Mouse (Mus musculus) stomach, embryonic 14.5 days (tissue): ENCODE measurements at regions not wholly inside any gene's neighbourhood (a gene's known extent, or its start where the extent isn't known, plus 50 kb on each side); places are given as distances from the start of the nearest gene placed in this dataset.

ENCODE experiments used
- ATAC-seq: fragments of 200-750 bp; cut with Nextera tagmentation; 2 replicates; pipeline ENCODE4 v1.8.0; 2017; ENCODE audit warnings: low read depth, moderate TSS enrichment; ENCODE audit not compliant: insufficient number of reproducible peaks, insufficient read depth, low FRiP score
- H3K27ac ChIP-seq: fragments of 300-500 bp; sonication (generic); 2 replicates; pipeline ENCODE4 v1.5.1; 2014; ENCODE audit warnings: mild to moderate bottlenecking, low read length, moderate library complexity, mixed read lengths
- H3K27me3 ChIP-seq: fragments of 300-500 bp; sonication (generic); 2 replicates; pipeline ENCODE4 v1.6.1; 2014; ENCODE audit warnings: low read length, control low read depth, mixed read lengths; ENCODE audit not compliant: control insufficient read depth, insufficient read depth
- H3K36me3 ChIP-seq: fragments of 300-500 bp; sonication (generic); 2 replicates; pipeline ENCODE4 v1.6.1; 2014; ENCODE audit warnings: mild to moderate bottlenecking, control low read depth, low read length, moderate library complexity, mixed read lengths; ENCODE audit not compliant: control insufficient read depth, insufficient read depth
- H3K4me1 ChIP-seq: fragments of 300-500 bp; sonication (generic); 2 replicates; pipeline ENCODE4 v1.6.1; 2014; ENCODE audit warnings: low read length, control low read depth, mixed read lengths; ENCODE audit not compliant: control insufficient read depth, insufficient read depth
- H3K4me2 ChIP-seq: fragments of 300-500 bp; sonication (generic); replicated peaks from 2 replicates; pipeline ENCODE4 v1.6.1; 2014; ENCODE audit warnings: low read depth, low read length, control low read depth
- H3K4me3 ChIP-seq: fragments of 300-500 bp; sonication (generic); 2 replicates; pipeline ENCODE4 v1.5.1; 2014; ENCODE audit warnings: low read depth, low read length, control low read depth
- H3K9ac ChIP-seq: fragments of 300-500 bp; sonication (generic); replicated peaks from 2 replicates; pipeline ENCODE4 v1.6.1; 2014; ENCODE audit warnings: low read depth, mild to moderate bottlenecking, control low read depth, low read length, moderate library complexity, mixed read lengths
- H3K9me3 ChIP-seq: fragments of 300-500 bp; sonication (generic); 2 replicates; pipeline ENCODE4 v1.6.1; 2016; ENCODE audit warnings: low read depth, low read length, control low read depth; ENCODE audit not compliant: control insufficient read depth
- WGBS: fragments of 180-500 bp; shearing (Covaris S2); extraction: QIAGEN DNeasy Blood & Tissue Kit; methylation state at CpG from one replicate; pipeline ENCODE4 v1.1.7; 2014; 5-methylcytosine and 5-hydroxymethylcytosine counted together

GRCm38 (mm10) chr8:116352635-116353034 is 152.1 kb upstream of the Dynlrb2 start:
- ATAC-seq = no peak
- no peak overlapping the region for H3K4me2 ChIP-seq
- H3K9me3 ChIP-seq = 0 out of 2 replicates have a peak, but pooled peaks cover 2% of the 10 kb centered on the region
- 94% methylated on average over 2 of the region's 2 CpGs for WGBS
- H3K27ac ChIP-seq = no peak overlapping the region
- no peak overlapping the region for H3K9ac ChIP-seq
- no peaks in the 10 kb centered on the region for H3K36me3 ChIP-seq
- H3K27me3 ChIP-seq = no peaks in the 10 kb centered on the region
- H3K4me1 ChIP-seq = no peaks in the 10 kb centered on the region
- H3K4me3 ChIP-seq = no peak overlapping the region

- H3K36me3 ChIP-seq = no peaks in the 10 kb centered on the region
- no peak overlapping the region for H3K9ac ChIP-seq
- no peak overlapping the region for H3K4me3 ChIP-seq
- WGBS = 81% methylated on average over 8 of the region's 8 CpGs
- no peaks in the 10 kb centered on the region for H3K27me3 ChIP-seq
- H3K4me1 ChIP-seq = no peaks in the 10 kb centered on the region
- no peak overlapping the region for H3K27ac ChIP-seq
- H3K9me3 ChIP-seq = 0 out of 2 replicates have a peak, but pooled peaks cover under 1% of the 10 kb centered on the region
- H3K4me2 ChIP-seq = no peak overlapping the region
- ATAC-seq = no peak
Observed at GRCm38 (mm10) chr8:116348971-116349370, 155.8 kb upstream of the Dynlrb2 start.

GRCm38 (mm10) chr8:116346990-116347389 is 157.8 kb upstream of the Dynlrb2 start:
- H3K9me3 ChIP-seq = no peaks in the 10 kb centered on the region
- H3K36me3 ChIP-seq = no peaks in the 10 kb centered on the region
- H3K9ac ChIP-seq = no peak overlapping the region
- 36% methylated on average over 5 of the region's 5 CpGs for WGBS
- H3K27me3 ChIP-seq = no peaks in the 10 kb centered on the region
- no peaks in the 10 kb centered on the region for H3K4me1 ChIP-seq
- no peak overlapping the region for H3K4me2 ChIP-seq
- peak; percentile 71; the same call in 1 of the 2 replicates for ATAC-seq
- H3K4me3 ChIP-seq = no peak overlapping the region
- H3K27ac ChIP-seq = no peak overlapping the region

GRCm38 (mm10) chr8:116344590-116345222 is 160.1 kb upstream of the Dynlrb2 start:
- Histone ChIP-seq H3K27ac (no peak overlapping the region), H3K9ac (no peak overlapping the region), H3K4me2 (no peak overlapping the region), H3K27me3 (no peaks in the 10 kb centered on the region), H3K9me3 (no peaks in the 10 kb centered on the region), H3K36me3 (no peaks in the 10 kb centered on the region), H3K4me1 (no peaks in the 10 kb centered on the region), H3K4me3 (no peak overlapping the region)
- no peak for ATAC-seq
- 77% methylated on average over 5 of the region's 5 CpGs for WGBS

- ATAC-seq = no peak
Observed at GRCm38 (mm10) chr8:116343534-116343933, 161.2 kb upstream of the Dynlrb2 start.

GRCm38 (mm10) chr8:116334772-116335171 is 170.0 kb upstream of the Dynlrb2 start:
- Histone ChIP-seq H3K9me3 (no peaks in the 10 kb centered on the region), H3K9ac (no peak overlapping the region), H3K36me3 (no peaks in the 10 kb centered on the region), H3K27me3 (no peaks in the 10 kb centered on the region), H3K4me1 (no peaks in the 10 kb centered on the region), H3K4me3 (no peak overlapping the region), H3K4me2 (no peak overlapping the region), H3K27ac (no peak overlapping the region)
- ATAC-seq = no peak
- 76% methylated on average over 3 of the region's 3 CpGs for WGBS

More at GRCm38 (mm10) chr8:116343534-116343933, 161.2 kb upstream of the Dynlrb2 start:
- H3K4me2 ChIP-seq = no peak overlapping the region
- no peak overlapping the region for H3K9ac ChIP-seq
- no peaks in the 10 kb centered on the region for H3K4me1 ChIP-seq
- H3K9me3 ChIP-seq = no peaks in the 10 kb centered on the region
- 83% methylated on average over 5 of the region's 5 CpGs for WGBS
- no peak overlapping the region for H3K4me3 ChIP-seq
- H3K27ac ChIP-seq = no peak overlapping the region
- H3K27me3 ChIP-seq = no peaks in the 10 kb centered on the region
- H3K36me3 ChIP-seq = no peaks in the 10 kb centered on the region

GRCm38 (mm10) chr8:116334101-116334500 is 170.7 kb upstream of the Dynlrb2 start:
- Histone ChIP-seq H3K4me2 (no peak overlapping the region), H3K4me1 (no peaks in the 10 kb centered on the region), H3K27me3 (no peaks in the 10 kb centered on the region), H3K9ac (no peak overlapping the region), H3K36me3 (no peaks in the 10 kb centered on the region), H3K9me3 (no peaks in the 10 kb centered on the region), H3K27ac (no peak overlapping the region), H3K4me3 (no peak overlapping the region)
- 88% methylated on average over 3 of the region's 3 CpGs for WGBS
- ATAC-seq = no peak

GRCm38 (mm10) chr8:116320014-116320680 is 184.6 kb upstream of the Dynlrb2 start:
- no peaks in the 10 kb centered on the region for H3K9me3 ChIP-seq
- no peak overlapping the region for H3K4me2 ChIP-seq
- no peaks in the 10 kb centered on the region for H3K27me3 ChIP-seq
- H3K36me3 ChIP-seq = no peaks in the 10 kb centered on the region
- WGBS = 87% methylated on average over 13 of the region's 13 CpGs
- no peak overlapping the region for H3K27ac ChIP-seq
- H3K4me3 ChIP-seq = no peak overlapping the region
- no peaks in the 10 kb centered on the region for H3K4me1 ChIP-seq
- H3K9ac ChIP-seq = no peak overlapping the region
- ATAC-seq = no peak
